Mouse (Mus musculus) kidney, adult 2 months (tissue): ENCODE data around the gene Dnajb3. TPM values are rescaled to one million over a fixed set of nuclear protein-coding genes. Genes with fewer than 3 reads are reported as not detected.
A peak's percentile ranks its signal among the peaks of the same experiment; 100 is the strongest.

Source experiments
- DNase-seq: peaks from one replicate; pipeline ENCODE4 v3.0.0; 2021
- H3K27ac ChIP-seq: fragments of 200-500 bp; 2 replicates; pipeline ENCODE4 v1.5.1; 2012; ENCODE audit warnings: low read depth, low read length, control low read depth, inconsistent platforms; ENCODE audit not compliant: insufficient read depth
- H3K27me3 ChIP-seq: fragments of 200-500 bp; replicated peaks from 2 replicates; pipeline ENCODE4 v1.6.1; 2012; ENCODE audit warnings: mild to moderate bottlenecking, moderate library complexity, low read length, inconsistent platforms; ENCODE audit not compliant: control insufficient read depth, insufficient read depth
- H3K36me3 ChIP-seq: fragments of 200-500 bp; 2 replicates; pipeline ENCODE4 v1.6.1; 2012; ENCODE audit warnings: mild to moderate bottlenecking, moderate library complexity, low read length, inconsistent platforms; ENCODE audit not compliant: control insufficient read depth, insufficient read depth
- H3K4me1 ChIP-seq: fragments of 200-500 bp; 2 replicates; pipeline ENCODE4 v1.6.1; 2011; ENCODE audit warnings: low read length; ENCODE audit not compliant: control insufficient read depth, insufficient read depth
- H3K4me3 ChIP-seq: fragments of 200-500 bp; 2 replicates; pipeline ENCODE4 v1.5.1; 2011; ENCODE audit warnings: mild to moderate bottlenecking, low read depth, low read length, control low read depth; ENCODE audit not compliant: insufficient read depth
- CTCF ChIP-seq: fragments of 200-500 bp; conservative IDR thresholded peaks from 2 replicates; pipeline ENCODE4 v1.5.1; 2011; ENCODE audit warnings: low read depth, mild to moderate bottlenecking, control low read depth, low read length, moderate library complexity, mixed read lengths; ENCODE audit not compliant: insufficient read depth, insufficient read length
- POLR2A ChIP-seq: fragments of 200-500 bp; IDR thresholded peaks from one replicate; pipeline ENCODE4 v1.6.1; 2011; ENCODE audit warnings: low read depth, low read length, control low read depth
- WGBS: fragments of 180-500 bp; shearing (Covaris S2); methylation state at CpG from one replicate; pipeline ENCODE4 v1.1.7; 2018; 5-methylcytosine and 5-hydroxymethylcytosine counted together
- polyA plus RNA-seq: library from polyadenylated mRNA; depleted of rRNA; stranded (reverse); fragments of >200 nt; gene quantifications from 2 replicates; pipeline ENCODE4 v1.2.3, GENCODE M21; 2012

The Dnajb3 gene
- polyA plus RNA-seq, 1 experiment: 1.6 TPM

GRCm38 (mm10) chr1:88235894-88236415 lies 30.4 kb upstream of the Dnajb3 start:
- Histone ChIP-seq H3K27me3 (no peaks in the 10 kb centered on the region), H3K4me1 (no peaks in the 10 kb centered on the region), H3K36me3 (no peaks in the 10 kb centered on the region), H3K27ac (no peak overlapping the region), H3K4me3 (no peak overlapping the region)
- WGBS: 37% methylated on average over 4 of the region's 4 CpGs
- no peak for TF ChIP-seq POLR2A
- TF ChIP-seq CTCF: no peak
- DNase-seq: peak; percentile 89

GRCm38 (mm10) chr1:88235046-88235893 lies 29.7 kb upstream of the Dnajb3 start:
- Histone ChIP-seq H3K4me1 (no peaks in the 10 kb centered on the region), H3K36me3 (no peaks in the 10 kb centered on the region), H3K27me3 (no peaks in the 10 kb centered on the region), H3K4me3 (no peak overlapping the region), H3K27ac (no peak overlapping the region)
- 60% methylated on average over 11 of the region's 11 CpGs for WGBS
- TF ChIP-seq CTCF: no peak
- DNase-seq: no peak

DNA sequence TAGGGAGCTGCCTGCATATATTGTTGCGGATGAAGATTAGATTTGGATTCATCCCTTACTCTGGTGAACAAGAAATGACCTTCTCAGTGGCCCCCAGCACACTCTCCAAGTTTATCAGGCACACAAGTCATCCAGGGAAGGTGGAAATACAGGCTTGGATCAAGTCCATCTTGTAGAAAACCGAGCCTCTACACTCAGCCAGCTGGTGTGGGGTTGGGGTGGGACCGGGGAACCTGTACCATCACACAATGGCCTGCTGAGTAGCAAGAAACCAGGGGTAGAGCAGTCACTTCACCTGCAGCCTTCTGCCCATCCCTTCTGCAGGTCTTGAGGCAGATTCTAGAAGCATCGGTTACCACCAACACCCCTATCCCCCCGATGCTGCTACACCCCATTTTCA lies 29.1 kb upstream of the Dnajb3 start:
- WGBS: 43% methylated on average over 5 of the region's 5 CpGs
- Histone ChIP-seq H3K4me1 (no peaks in the 10 kb centered on the region), H3K4me3 (no peak overlapping the region), H3K27ac (no peak overlapping the region), H3K27me3 (no peaks in the 10 kb centered on the region), H3K36me3 (no peaks in the 10 kb centered on the region)
- no peak for DNase-seq
- no peak for TF ChIP-seq CTCF
- no peak for TF ChIP-seq POLR2A

- H3K27ac ChIP-seq: no peak overlapping the region
- TF ChIP-seq POLR2A (no peak), CTCF (no peak)
- 62% methylated on average over 4 of the region's 4 CpGs for WGBS
Measured at GRCm38 (mm10) chr1:88234248-88234610, 28.6 kb upstream of the Dnajb3 start.

GRCm38 (mm10) chr1:88233421-88234247 lies 28.1 kb upstream of the Dnajb3 start:
- no peaks in the 10 kb centered on the region for H3K4me1 ChIP-seq
- no peaks in the 10 kb centered on the region for H3K27me3 ChIP-seq
- H3K27ac ChIP-seq: no peak overlapping the region
- no peak for DNase-seq
- TF ChIP-seq POLR2A (no peak), CTCF (no peak)
- no peak overlapping the region for H3K4me3 ChIP-seq
- H3K36me3 ChIP-seq: no peaks in the 10 kb centered on the region
- 68% methylated on average over 14 of the region's 14 CpGs for WGBS

More at GRCm38 (mm10) chr1:88234248-88234610, 28.6 kb upstream of the Dnajb3 start:
- no peaks in the 10 kb centered on the region for H3K27me3 ChIP-seq
- no peaks in the 10 kb centered on the region for H3K36me3 ChIP-seq
- H3K4me1 ChIP-seq: no peaks in the 10 kb centered on the region
- no peak overlapping the region for H3K4me3 ChIP-seq
- no peak for DNase-seq

DNA sequence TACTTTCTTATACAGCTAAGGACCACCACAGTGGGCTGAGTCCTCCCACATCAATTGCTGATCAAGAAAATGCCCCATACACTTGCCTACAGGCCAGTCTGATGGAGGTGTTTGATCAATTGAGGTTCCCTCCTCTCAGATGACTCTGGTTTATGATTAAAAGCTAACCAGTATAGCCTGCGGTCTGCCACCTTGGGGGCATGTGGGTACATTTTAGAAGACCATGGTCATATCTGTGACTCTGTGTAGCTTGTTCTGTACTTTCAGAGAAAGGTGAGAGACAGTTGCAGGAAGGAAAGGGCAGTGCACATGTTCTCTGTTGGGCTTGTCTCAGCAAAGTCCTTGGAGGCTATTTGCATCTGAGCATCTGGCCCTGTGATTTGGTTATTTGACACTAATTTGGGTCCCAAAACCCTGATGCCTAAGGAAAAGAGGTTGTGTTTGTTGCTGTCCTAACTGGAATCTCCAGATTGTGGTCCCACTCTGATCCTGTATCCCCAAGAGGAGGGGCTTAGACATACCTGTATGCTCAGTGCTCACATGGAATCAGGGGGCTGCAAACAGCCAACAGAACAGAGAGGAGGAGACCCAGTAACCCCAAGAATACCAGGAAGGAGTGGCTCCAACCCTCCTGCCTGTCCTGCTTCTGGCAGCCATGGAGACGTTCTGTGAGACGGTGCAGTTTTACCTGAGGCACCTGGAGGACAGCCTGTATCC lies 27.2 kb upstream of the Dnajb3 start:
- Histone ChIP-seq H3K4me3 (no peak overlapping the region), H3K27me3 (no peaks in the 10 kb centered on the region), H3K27ac (no peak overlapping the region), H3K4me1 (no peaks in the 10 kb centered on the region), H3K36me3 (no peaks in the 10 kb centered on the region)
- WGBS: 53% methylated on average over 3 of the region's 3 CpGs
- no peak for DNase-seq
- no peak for TF ChIP-seq POLR2A
